Comparison of ENCODE assay signal across 15 mouse cellular contexts in the genomic region with DNA sequence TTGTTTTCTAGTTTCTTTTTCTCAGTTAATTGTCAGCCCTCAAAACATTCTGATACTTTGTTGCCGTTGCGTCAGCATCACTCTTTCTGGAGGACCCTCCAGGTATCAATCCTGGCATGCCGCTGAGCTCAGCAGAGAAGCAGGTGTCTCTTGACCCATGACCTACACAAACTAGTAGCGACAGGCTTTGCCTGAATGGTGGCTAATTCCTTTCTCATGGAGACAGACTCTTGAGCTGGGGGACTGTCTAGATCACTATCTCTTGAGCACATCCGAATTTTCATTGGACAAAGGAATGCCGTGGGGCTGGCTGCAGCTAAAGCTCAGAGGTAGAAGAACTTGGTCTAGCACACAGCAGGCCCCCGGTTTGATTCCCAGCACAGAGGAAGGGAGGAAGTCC.
"Had no signal": no experiment of that assay in that cellular context is flagged by ENCODE, and none has a peak within 500 bp of the region (broad histone marks: within the 10 kb centered on the region; RNA-seq: fewer than 3 reads in every experiment).

No protein-coding gene starts in this region.

- H3K36me3 ChIP-seq: liver, embryonic 15.5 days; midbrain, embryonic 15.5 days had no signal

- H3K27ac ChIP-seq: kidney, embryonic 15.5 days; liver, embryonic 15.5 days; macrophage; midbrain, embryonic 15.5 days; neural tube, embryonic 13.5 days had no signal

- H3K4me2 ChIP-seq: kidney, embryonic 15.5 days; liver, embryonic 11.5 days; liver, embryonic 15.5 days; midbrain, embryonic 11.5 days; midbrain, embryonic 15.5 days; neural tube, embryonic 13.5 days had no signal

- H3K9me3 ChIP-seq: kidney, embryonic 15.5 days; liver, embryonic 15.5 days; megakaryocyte, embryonic 14.5 days; midbrain, embryonic 15.5 days; neural tube, embryonic 13.5 days had no signal

- H3K4me3 ChIP-seq: kidney, embryonic 15.5 days; liver, embryonic 15.5 days; megakaryocyte, embryonic 14.5 days; midbrain, embryonic 15.5 days; neural tube, embryonic 13.5 days had no signal

- H3K27me3 ChIP-seq: kidney, embryonic 15.5 days; liver, embryonic 15.5 days; megakaryocyte, embryonic 14.5 days; midbrain, embryonic 15.5 days; neural tube, embryonic 13.5 days had no signal

- DNase-seq: kidney, adult 2 months; kidney, postnatal 14 days; lung, adult 2 months; lung, postnatal 10 days; right cerebral cortex, postnatal 14 days; thymus, adult 18-20 months; thymus, postnatal 36 days had no signal

- ATAC-seq: midbrain, embryonic 15.5 days had no signal

- H3K9ac ChIP-seq: kidney, embryonic 15.5 days; liver, embryonic 15.5 days; midbrain, embryonic 15.5 days; neural tube, embryonic 13.5 days had no signal
